In the genomic region with DNA sequence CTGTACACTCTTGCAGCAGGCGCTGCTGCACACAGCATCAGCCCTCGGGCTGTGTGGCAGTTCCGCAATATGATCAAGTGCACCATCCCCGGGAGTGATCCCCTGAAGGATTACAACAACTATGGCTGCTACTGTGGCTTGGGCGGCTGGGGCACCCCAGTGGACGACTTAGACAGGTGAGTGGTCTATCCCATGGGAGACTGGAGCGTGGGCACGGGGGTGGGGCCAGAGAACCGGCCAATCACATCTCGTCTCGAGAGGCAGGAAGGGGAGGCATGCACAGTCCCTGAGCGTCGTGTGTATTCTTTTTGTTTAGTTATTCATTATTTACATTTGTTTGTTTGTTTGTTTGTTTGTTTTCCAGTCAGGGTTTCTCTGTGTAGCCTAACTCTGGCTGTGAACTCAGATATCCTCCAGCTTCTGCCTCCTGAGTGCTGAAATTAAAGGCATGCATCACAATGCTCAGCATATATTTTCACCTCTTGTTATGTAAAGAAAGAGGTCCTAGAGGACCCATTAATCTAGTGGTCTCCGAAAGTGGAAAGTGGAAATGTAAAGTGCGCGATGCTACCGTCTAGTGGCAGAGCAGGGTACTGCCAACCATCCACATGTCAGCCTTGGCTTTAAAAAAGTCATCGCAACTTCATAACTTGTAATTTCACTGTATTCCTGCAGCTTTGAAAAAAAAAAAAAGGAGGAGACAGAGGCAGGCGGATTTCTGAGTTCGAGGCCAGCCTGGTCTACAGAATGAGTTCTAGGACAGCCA, we compare ENCODE assay signal across 8 mouse cellular contexts. TPM values are rescaled to one million over a fixed set of nuclear protein-coding genes. Genes with fewer than 3 reads are reported as not detected.
DNase-seq lines count a peak whose midpoint lies in the region; ATAC-seq and TF ChIP-seq lines count a peak whose summit lies in the region.
"Had no signal": no experiment of that assay in that cellular context is flagged by ENCODE, and none has a peak within 500 bp of the region (broad histone marks: within the 10 kb centered on the region; RNA-seq: fewer than 3 reads in every experiment).

No protein-coding gene starts in this region.

- intact Hi-C loops in heart, postnatal 14 days (cut with DNase I), result no loop called here

- H3K4me2 ChIP-seq in limb, embryonic 12.5 days, result 0 out of 2 replicates have a peak overlapping the region, but pooled peaks have one; percentile 23
- peak overlapping the region; percentile 36 for H3K4me2 ChIP-seq in neural tube, embryonic 12.5 days (replicated peaks)

- H3K4me3 ChIP-seq in kidney, adult 2 months (ENCODE audit: insufficient read depth, low read depth, low read length), result no peak overlapping the region
- peak overlapping the region; percentile 7; the same call in 1 of the 2 replicates for H3K4me3 ChIP-seq in ES-Bruce4 (ENCODE audit: low read depth, low read length)
- H3K4me3 ChIP-seq in limb, embryonic 12.5 days (replicated peaks), result no peak overlapping the region
- no peak overlapping the region for H3K4me3 ChIP-seq in neural tube, embryonic 12.5 days

- H3K27ac ChIP-seq in kidney, adult 2 months (ENCODE audit: insufficient read depth, low read depth, low read length), result no peak overlapping the region
- H3K27ac ChIP-seq in ES-Bruce4 (ENCODE audit: insufficient read depth, low read length), result no peak overlapping the region
- H3K27ac ChIP-seq in limb, embryonic 12.5 days, result no peak overlapping the region
- no peak overlapping the region for H3K27ac ChIP-seq in neural tube, embryonic 12.5 days

- peak; percentile 54 for DNase-seq in kidney, adult 2 months
- DNase-seq in kidney, adult 11 months, result no peak
- DNase-seq in brain, embryonic 14.5 days (ENCODE audit: low read depth), result peak; percentile 65
- peak; percentile 60 to 71 for DNase-seq in heart, postnatal 14 days

- H3K9me3 ChIP-seq in ES-Bruce4 (replicated peaks; ENCODE audit: control insufficient read depth, insufficient read depth, low read length, poor library complexity, severe bottlenecking), result no peaks in the 10 kb centered on the region
- no peaks in the 10 kb centered on the region for H3K9me3 ChIP-seq in limb, embryonic 12.5 days
- H3K9me3 ChIP-seq in neural tube, embryonic 12.5 days, result no peaks in the 10 kb centered on the region

- WGBS in kidney, adult 2 months, result 30% methylated on average over 20 of the region's 20 CpGs
- WGBS in limb, embryonic 12.5 days, result 38% methylated on average over 20 of the region's 20 CpGs
- WGBS in neural tube, embryonic 12.5 days, result 33% methylated on average over 20 of the region's 20 CpGs

- H3K4me1 ChIP-seq in kidney, adult 2 months (ENCODE audit: control insufficient read depth, insufficient read depth, low read length), result 0 out of 2 replicates have a peak, but pooled peaks cover under 1% of the 10 kb centered on the region
- no peaks in the 10 kb centered on the region for H3K4me1 ChIP-seq in ES-Bruce4 (ENCODE audit: control insufficient read depth, insufficient read depth, low read length)
- peaks cover 8% of the 10 kb centered on the region for H3K4me1 ChIP-seq in limb, embryonic 12.5 days (replicated peaks)
- H3K4me1 ChIP-seq in neural tube, embryonic 12.5 days, result peaks cover 6% of the 10 kb centered on the region

- H3K36me3 ChIP-seq in kidney, adult 2 months (ENCODE audit: control insufficient read depth, insufficient read depth, low read length), result no peaks in the 10 kb centered on the region
- peaks cover 2% of the 10 kb centered on the region for H3K36me3 ChIP-seq in ES-Bruce4 (ENCODE audit: control insufficient read depth, insufficient read depth, low read length, poor library complexity, severe bottlenecking)
- no peaks in the 10 kb centered on the region for H3K36me3 ChIP-seq in limb, embryonic 12.5 days
- H3K36me3 ChIP-seq in neural tube, embryonic 12.5 days, result no peaks in the 10 kb centered on the region

- ATAC-seq in limb, embryonic 12.5 days (ENCODE audit: insufficient number of reproducible peaks, insufficient read depth, low FRiP score, low TSS enrichment, low read depth), result no peak
- peak; percentile 25; the same call in 1 of the 2 replicates for ATAC-seq in neural tube, embryonic 12.5 days (ENCODE audit: low FRiP score, low read depth)

- peak; percentile 81 for TF ChIP-seq CTCF in kidney, adult 2 months (conservative IDR thresholded peaks at IDR 0.05; ENCODE audit: insufficient read depth, insufficient read length, low read depth, low read length)
- TF ChIP-seq CTCF in ES-Bruce4 (IDR thresholded peaks at IDR 0.05; ENCODE audit: low read depth, low read length), result peak; percentile 77
- TF ChIP-seq CTCF in brain, embryonic 14.5 days (IDR thresholded peaks at IDR 0.05; ENCODE audit: borderline replicate concordance, extremely low read depth, insufficient read depth, insufficient read length), result peak; percentile 87

- no peak for TF ChIP-seq EP300 in ES-Bruce4 (IDR thresholded peaks at IDR 0.05; ENCODE audit: insufficient read depth, low read depth, low read length)

- H3K9ac ChIP-seq in ES-Bruce4 (ENCODE audit: low read depth, poor library complexity, severe bottlenecking), result no peak overlapping the region
- no peak overlapping the region for H3K9ac ChIP-seq in limb, embryonic 12.5 days (replicated peaks)
- H3K9ac ChIP-seq in neural tube, embryonic 12.5 days, result no peak overlapping the region

- TF ChIP-seq POLR2A in kidney, adult 2 months (IDR thresholded peaks at IDR 0.05; ENCODE audit: low read depth, low read length), result no peak
- no peak for TF ChIP-seq POLR2A in ES-Bruce4 (IDR thresholded peaks at IDR 0.05; ENCODE audit: insufficient read depth, low read length)
- TF ChIP-seq POLR2A in brain, embryonic 14.5 days (IDR thresholded peaks at IDR 0.05; ENCODE audit: borderline replicate concordance, extremely low read depth, insufficient read depth, insufficient read length, poor library complexity, severe bottlenecking), result no peak

- no peaks in the 10 kb centered on the region for H3K27me3 ChIP-seq in kidney, adult 2 months (replicated peaks; ENCODE audit: control insufficient read depth, insufficient read depth, low read length)
- H3K27me3 ChIP-seq in ES-Bruce4 (ENCODE audit: control insufficient read depth, insufficient read depth, low read length, poor library complexity, severe bottlenecking), result no peaks in the 10 kb centered on the region
- no peaks in the 10 kb centered on the region for H3K27me3 ChIP-seq in limb, embryonic 12.5 days
- H3K27me3 ChIP-seq in neural tube, embryonic 12.5 days (replicated peaks), result no peaks in the 10 kb centered on the region

RNA-seq across cellular contexts. Expression of a gene that starts 4.9 kb away (rescaled TPM):
- 0.74 TPM in 1 of 2 replicates, not detected in the other for polyA plus RNA-seq in kidney, adult 2 months (2012; rRNA removed)
- 55.4 and 63.2 TPM in 2 replicates for polyA plus RNA-seq in ES-Bruce4 (2011; ENCODE audit: insufficient read depth, insufficient read length, low read depth, missing spikeins)
- not detected in 2 replicates for polyA plus RNA-seq in brain, embryonic 14.5 days (2012; rRNA removed)
- not detected for total RNA-seq in heart, postnatal 14 days (2021)
- not detected in 2 replicates for polyA plus RNA-seq in limb, embryonic 12.5 days (2016; fragmentation: Nextera tagmentation; extraction: Ambion mirVana)
- not detected in 2 replicates for polyA plus RNA-seq in neural tube, embryonic 12.5 days (2016; fragmentation: Nextera tagmentation; extraction: Ambion mirVana)
- total RNA-seq: gastrocnemius, postnatal 36 days had no signal

RNA-seq across cellular contexts. Expression of a gene that starts 13.6 kb away (rescaled TPM):
- 34.0 and 49.3 TPM in 2 replicates for polyA plus RNA-seq in kidney, adult 2 months (2012; rRNA removed)
- polyA plus RNA-seq in ES-Bruce4 (2011; ENCODE audit: insufficient read depth, insufficient read length, low read depth, missing spikeins), result 22.2 and 28.3 TPM in 2 replicates
- polyA plus RNA-seq in brain, embryonic 14.5 days (2012; rRNA removed), result 57.3 and 89.4 TPM in 2 replicates
- 10 to 100 TPM; 17.9 to 18.7 TPM for total RNA-seq in heart, postnatal 14 days (2021)
- polyA plus RNA-seq in limb, embryonic 12.5 days (2016; fragmentation: Nextera tagmentation; extraction: Ambion mirVana), result 21.9 and 24.9 TPM in 2 replicates
- 23.8 and 24.9 TPM in 2 replicates for polyA plus RNA-seq in neural tube, embryonic 12.5 days (2016; fragmentation: Nextera tagmentation; extraction: Ambion mirVana)

RNA-seq across cellular contexts. Expression of a gene that starts 35.5 kb away (rescaled TPM):
- 101 and 122 TPM in 2 replicates for polyA plus RNA-seq in kidney, adult 2 months (2012; rRNA removed)
- 35.1 and 38.1 TPM in 2 replicates for polyA plus RNA-seq in ES-Bruce4 (2011; ENCODE audit: insufficient read depth, insufficient read length, low read depth, missing spikeins)
- 46.9 and 49.7 TPM in 2 replicates for polyA plus RNA-seq in brain, embryonic 14.5 days (2012; rRNA removed)
- total RNA-seq in heart, postnatal 14 days (2021), result 10 to 100 TPM; 52.4 to 54.2 TPM
- polyA plus RNA-seq in limb, embryonic 12.5 days (2016; fragmentation: Nextera tagmentation; extraction: Ambion mirVana), result 40.3 and 47.1 TPM in 2 replicates
- 29.4 and 33.5 TPM in 2 replicates for polyA plus RNA-seq in neural tube, embryonic 12.5 days (2016; fragmentation: Nextera tagmentation; extraction: Ambion mirVana)

RNA-seq across cellular contexts. Expression of a gene that starts 41.5 kb away (rescaled TPM):
- polyA plus RNA-seq in kidney, adult 2 months (2012; rRNA removed), result 2.0 and 2.5 TPM in 2 replicates
- 48.7 and 49.2 TPM in 2 replicates for polyA plus RNA-seq in ES-Bruce4 (2011; ENCODE audit: insufficient read depth, insufficient read length, low read depth, missing spikeins)
- polyA plus RNA-seq in brain, embryonic 14.5 days (2012; rRNA removed), result 232 and 238 TPM in 2 replicates
- 1 to 10 TPM; 1.9 to 2.0 TPM for total RNA-seq in heart, postnatal 14 days (2021)
- 29.4 and 29.5 TPM in 2 replicates for polyA plus RNA-seq in limb, embryonic 12.5 days (2016; fragmentation: Nextera tagmentation; extraction: Ambion mirVana)
- 122 and 129 TPM in 2 replicates for polyA plus RNA-seq in neural tube, embryonic 12.5 days (2016; fragmentation: Nextera tagmentation; extraction: Ambion mirVana)

Comparison
In these comparisons a context has a peak if more than half of its experiments do, and no peak if none do; other contexts are left out.
1. RNA of a gene that starts 4.9 kb away (polyA plus RNA-seq): 55.4 to 63.2 TPM in ES-Bruce4; 0.74 TPM in kidney, adult 2 months, not detected in brain, embryonic 14.5 days, not detected in limb, embryonic 12.5 days and not detected in neural tube, embryonic 12.5 days; every median in the first group is over 10 times any median in the second.
2. Peak in every context shown above with its lines, with median percentiles within 50 percentile points of each other: CTCF ChIP-seq.